Mouse (Mus musculus): ENCODE data around the gene 2310057M21Rik. TPM values are rescaled to one million over a fixed set of nuclear protein-coding genes. Genes with fewer than 3 reads are reported as not detected.

The 2310057M21Rik gene
- polyA plus RNA-seq, 1 experiment from 2014 or later = 13.7 TPM

DNA sequence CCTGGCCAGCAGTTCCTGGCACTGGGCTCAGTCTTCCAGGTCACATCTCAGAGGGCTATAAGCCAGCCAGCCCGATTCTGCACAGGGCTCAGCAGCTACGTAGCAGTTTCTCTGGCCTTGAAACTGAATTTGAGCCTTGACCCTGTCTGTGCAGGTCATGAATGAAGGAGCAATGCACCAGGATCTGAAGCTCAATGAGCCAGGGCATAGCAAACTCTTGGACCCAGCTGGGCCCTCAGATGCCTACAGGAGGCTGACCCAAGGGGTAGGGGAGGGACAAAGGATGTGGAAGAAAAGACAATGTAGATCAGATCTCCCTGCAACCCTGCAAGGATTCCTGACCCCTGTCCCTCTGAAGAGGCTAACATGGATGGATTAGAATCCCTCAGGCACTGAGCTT, 40.4 kb downstream of the 2310057M21Rik start, which contains the start of gene Cuzd1:
Gene Cuzd1 (minus strand): TSS at position 101 of the 400 bp plus-strand sequence.
- ATAC-seq (no peak), DNase-seq (ENCODE audit: low read depth, low spot score) (no peak)
- ChIA-PET POLR2A (no interaction called here), CTCF (interaction anchor here (1.8 kb wide), 1 partner anchor 19 kb away, joined by 4 read pairs; no protein-coding TSS in a partner anchor)
- in situ Hi-C loops (cut with MboI; ENCODE audit: low pct_unique_long_range_greater_than_20kb) = no loop called here
- TF ChIP-seq CTCF (IDR thresholded peaks at IDR 0.05) = no peak
- no peaks in the 10 kb centered on the region for H3K27me3 ChIP-seq

- TF ChIP-seq CTCF (IDR thresholded peaks at IDR 0.05) = no peak
- ChIA-PET CTCF (no interaction called here), POLR2A (interaction anchor here (0.6 kb wide), 1 partner anchor 11 kb away, joined by 3 read pairs; the partner anchor contains the start of gene Fam24b)
- in situ Hi-C loops (cut with MboI; ENCODE audit: low pct_unique_long_range_greater_than_20kb) = no loop called here
- DNase-seq (ENCODE audit: low read depth, low spot score) (no peak), ATAC-seq (no peak)
- no peaks in the 10 kb centered on the region for H3K27me3 ChIP-seq
These were observed 44.2 kb downstream of the 2310057M21Rik start for GRCm38 (mm10) chr7:131318340-131318739.

- TF ChIP-seq CTCF (IDR thresholded peaks at IDR 0.05) = no peak
- no peaks in the 10 kb centered on the region for H3K27me3 ChIP-seq
- in situ Hi-C loops (cut with MboI; ENCODE audit: low pct_unique_long_range_greater_than_20kb) = no loop called here
- CTCF ChIA-PET = no interaction called here
- DNase-seq (ENCODE audit: low read depth, low spot score) (no peak), ATAC-seq (no peak)
- POLR2A ChIA-PET = no interaction called here
These were observed 45.0 kb downstream of the 2310057M21Rik start for GRCm38 (mm10) chr7:131317587-131317986.

DNA sequence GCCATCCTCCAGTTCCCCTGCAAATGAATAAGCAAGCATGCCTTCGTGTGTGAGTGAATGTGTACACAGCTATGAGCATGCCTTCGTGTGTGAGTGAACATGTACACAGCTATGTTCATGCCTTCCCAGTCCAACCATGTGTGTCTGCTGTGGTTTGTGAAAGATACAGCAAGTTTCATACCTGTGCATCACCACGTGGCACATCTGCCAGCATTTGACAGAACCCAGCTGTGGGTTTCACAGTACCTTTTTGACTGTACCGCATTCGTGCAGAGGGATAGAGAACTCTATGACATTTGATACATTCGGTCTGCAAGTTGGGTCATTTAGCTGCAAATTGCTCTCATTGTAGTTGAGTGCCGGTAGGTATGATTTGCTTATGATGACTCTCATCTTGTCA, 48.1 kb downstream of the 2310057M21Rik start:
- POLR2A ChIA-PET = no interaction called here
- ATAC-seq = no peak
- CTCF ChIA-PET = no interaction called here
- TF ChIP-seq CTCF (IDR thresholded peaks at IDR 0.05) = no peak
- no peaks in the 10 kb centered on the region for H3K27me3 ChIP-seq
- in situ Hi-C loops (cut with MboI; ENCODE audit: low pct_unique_long_range_greater_than_20kb) = no loop called here
- no peak for DNase-seq (ENCODE audit: low read depth, low spot score)

DNA sequence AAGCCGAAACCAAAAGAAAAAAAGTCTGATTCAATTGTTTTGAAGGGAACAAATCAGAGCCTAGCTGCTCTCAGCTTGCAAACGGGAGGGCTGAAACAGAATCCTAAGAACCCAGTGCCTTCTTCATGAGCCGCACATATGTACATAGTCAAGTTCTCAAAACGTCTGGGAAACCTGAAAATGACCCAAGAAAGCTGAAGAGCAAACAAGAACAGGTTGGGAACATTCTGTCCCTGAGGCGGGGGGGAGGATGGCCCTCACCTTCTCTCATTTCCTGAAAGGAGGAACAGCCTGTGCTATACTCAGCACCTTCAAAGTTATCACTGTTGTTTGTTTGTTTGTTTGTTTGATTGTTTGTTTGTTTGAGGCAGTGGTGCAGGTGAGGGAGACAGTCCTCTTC, 55.8 kb downstream of the 2310057M21Rik start:
- no peak for TF ChIP-seq CTCF (IDR thresholded peaks at IDR 0.05)
- DNase-seq (ENCODE audit: low read depth, low spot score) = no peak
- ChIA-PET CTCF (no interaction called here), POLR2A (no interaction called here)
- no peaks in the 10 kb centered on the region for H3K27me3 ChIP-seq
- in situ Hi-C loops (cut with MboI; ENCODE audit: low pct_unique_long_range_greater_than_20kb) = no loop called here
- no peak for ATAC-seq

DNA sequence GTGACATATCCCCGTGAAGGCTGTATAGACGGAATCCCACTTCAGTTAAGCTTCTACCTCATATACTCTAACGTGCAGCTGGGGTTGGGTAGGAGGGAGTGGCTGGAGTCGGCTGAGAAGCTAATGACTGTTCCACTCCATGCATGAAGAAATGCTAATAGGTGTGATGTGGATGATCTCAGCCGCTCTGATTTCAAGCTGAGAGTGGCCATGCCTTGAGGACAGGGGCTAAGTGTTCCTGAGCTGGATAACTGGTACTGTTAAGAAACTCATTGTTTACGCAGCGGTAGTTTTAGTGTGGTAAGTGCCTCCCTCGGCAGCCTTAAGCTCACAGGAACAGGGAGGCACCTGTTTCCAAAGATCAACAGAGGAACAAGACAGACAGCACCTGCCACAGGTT, 59.2 kb downstream of the 2310057M21Rik start:
- no peak for TF ChIP-seq CTCF (IDR thresholded peaks at IDR 0.05)
- no peak for ATAC-seq
- in situ Hi-C loops (cut with MboI; ENCODE audit: low pct_unique_long_range_greater_than_20kb) = no loop called here
- ChIA-PET POLR2A (no interaction called here), CTCF (no interaction called here)
- DNase-seq (ENCODE audit: low read depth, low spot score) = no peak
- no peaks in the 10 kb centered on the region for H3K27me3 ChIP-seq

DNA sequence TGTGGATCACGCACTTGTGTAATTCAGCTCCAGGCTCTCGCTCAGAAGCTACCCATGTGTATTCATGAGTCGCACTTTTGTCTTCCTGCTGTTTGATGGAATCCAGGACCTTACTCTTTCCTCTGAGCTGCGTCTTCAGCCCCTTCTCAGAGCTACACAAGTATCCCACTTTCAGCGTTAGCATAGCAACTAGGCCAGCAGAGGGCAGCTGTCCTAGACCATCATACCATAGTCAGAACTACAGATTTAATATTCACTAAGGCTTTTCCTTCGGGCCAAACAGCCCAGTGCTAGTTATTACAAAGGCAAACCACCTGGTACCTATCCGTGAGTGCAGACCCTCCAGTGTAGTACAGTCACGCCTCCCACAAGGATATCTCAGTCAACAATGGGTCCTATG, 65.4 kb downstream of the 2310057M21Rik start:
- in situ Hi-C loops (cut with MboI; ENCODE audit: low pct_unique_long_range_greater_than_20kb) = no loop called here
- DNase-seq (ENCODE audit: low read depth, low spot score) (no peak), ATAC-seq (no peak)
- TF ChIP-seq CTCF (IDR thresholded peaks at IDR 0.05) = no peak
- ChIA-PET POLR2A (no interaction called here), CTCF (no interaction called here)
- H3K27me3 ChIP-seq = peaks cover 7% of the 10 kb centered on the region

Other genes starting within 250 kb of the 2310057M21Rik start
- not detected for gene 4933402N03Rik, start 216.4 kb downstream of the 2310057M21Rik start, polyA plus RNA-seq (2021)
- gene 5430419D17Rik, start 188.4 kb downstream of the 2310057M21Rik start, polyA plus RNA-seq (2021) = 0.04 TPM
- gene Cuzd1, start 40.5 kb downstream of the 2310057M21Rik start, polyA plus RNA-seq (2021) = not detected
- gene Fam24b, start 33.2 kb downstream of the 2310057M21Rik start, polyA plus RNA-seq (2021) = 0.37 TPM
- gene Fam24a, start 28.9 kb downstream of the 2310057M21Rik start, polyA plus RNA-seq (2021) = not detected
- 53.4 TPM for gene Pstk, start 8.4 kb upstream of the 2310057M21Rik start, polyA plus RNA-seq (2021)
- 13.5 TPM for gene Ikzf5, start 47.8 kb upstream of the 2310057M21Rik start, polyA plus RNA-seq (2021)
- gene Acadsb, start 47.8 kb upstream of the 2310057M21Rik start, polyA plus RNA-seq (2021) = 119 TPM
- 0.06 TPM for gene Hmx3, start 180.1 kb upstream of the 2310057M21Rik start, polyA plus RNA-seq (2021)
- 0.53 TPM for gene Hmx2, start 186.0 kb upstream of the 2310057M21Rik start, polyA plus RNA-seq (2021)
- gene Bub3, start 197.5 kb upstream of the 2310057M21Rik start, polyA plus RNA-seq (2021) = 137 TPM